In genomic region chr19:44475268-44475667, GRCm38 (mm10) we compare ENCODE assay signal across 16 mouse cellular contexts. TPM values are rescaled to one million over a fixed set of nuclear protein-coding genes. Genes with fewer than 3 reads are reported as not detected.
"Had no signal": no experiment of that assay in that cellular context is flagged by ENCODE, and none has a peak within 500 bp of the region (broad histone marks: within the 10 kb centered on the region; RNA-seq: fewer than 3 reads in every experiment).

No protein-coding gene starts in this region.

- H3K9ac ChIP-seq: kidney, embryonic 15.5 days; limb, embryonic 12.5 days; liver, embryonic 13.5 days; liver, postnatal 0 days; midbrain, embryonic 13.5 days had no signal

- H3K27ac ChIP-seq: kidney, embryonic 15.5 days; limb, embryonic 12.5 days; liver, embryonic 13.5 days; midbrain, embryonic 13.5 days; stomach, postnatal 0 days had no signal

- H3K27me3 ChIP-seq: limb, embryonic 12.5 days had no signal

- H3K4me3 ChIP-seq: kidney, embryonic 15.5 days; limb, embryonic 12.5 days; liver, embryonic 13.5 days; midbrain, embryonic 13.5 days had no signal

- ATAC-seq: liver, postnatal 0 days; midbrain, embryonic 13.5 days had no signal

- H3K9me3 ChIP-seq: kidney, embryonic 15.5 days; limb, embryonic 12.5 days; liver, embryonic 13.5 days; midbrain, embryonic 13.5 days had no signal

- H3K4me1 ChIP-seq: limb, embryonic 12.5 days; liver, embryonic 13.5 days; midbrain, embryonic 13.5 days had no signal

- H3K36me3 ChIP-seq: kidney, embryonic 15.5 days; limb, embryonic 12.5 days; liver, embryonic 13.5 days; midbrain, embryonic 13.5 days had no signal

- DNase-seq: kidney, adult 11 months; kidney, postnatal 36 days; layer of hippocampus, adult 9-11 months; liver; liver, embryonic 13.5 days; liver, postnatal 0 days; right cerebral cortex, adult 18-20 months; right cerebral cortex, postnatal 25 days; thymus, postnatal 4 days had no signal

- H3K4me2 ChIP-seq: kidney, embryonic 15.5 days; limb, embryonic 12.5 days; liver, embryonic 13.5 days; midbrain, embryonic 13.5 days had no signal

RNA-seq across cellular contexts. Expression of gene Wnt8b, which starts 18.0 kb away (rescaled TPM):
- total RNA-seq: layer of hippocampus, adult 18-20 months; left cerebral cortex, postnatal 36 days; megakaryocyte progenitor cell, adult 5-6 weeks had no signal
- polyA plus RNA-seq: limb, embryonic 12.5 days; liver, embryonic 13.5 days; liver, postnatal 0 days; stomach, postnatal 0 days had no signal
